11 mouse cellular contexts compared by ENCODE assay signal in genomic region chr11:61028211-61028950, GRCm38 (mm10). TPM values are rescaled to one million over a fixed set of nuclear protein-coding genes. Genes with fewer than 3 reads are reported as not detected.
A peak's percentile ranks its signal among the peaks of the same experiment; 100 is the strongest.
DNase-seq lines count a peak whose midpoint lies in the region; ATAC-seq and TF ChIP-seq lines count a peak whose summit lies in the region.
"Had no signal": no experiment of that assay in that cellular context is flagged by ENCODE, and none has a peak within 500 bp of the region (broad histone marks: within the 10 kb centered on the region; RNA-seq: fewer than 3 reads in every experiment).

No protein-coding gene starts in this region.

- H3K9ac ChIP-seq in midbrain, embryonic 11.5 days (ENCODE audit: low read length): no peak overlapping the region
- H3K9ac ChIP-seq in kidney, embryonic 16.5 days (replicated peaks; ENCODE audit: low read length): no peak overlapping the region
- no peak overlapping the region for H3K9ac ChIP-seq in stomach, postnatal 0 days (ENCODE audit: low read length)
- no peak overlapping the region for H3K9ac ChIP-seq in forebrain, embryonic 13.5 days
- H3K9ac ChIP-seq: lung, embryonic 15.5 days had no signal

- TF ChIP-seq CTCF in stomach, postnatal 0 days (IDR thresholded peaks at IDR 0.05; ENCODE audit: low read depth): no peak
- TF ChIP-seq CTCF in layer of hippocampus, adult 2 months (conservative IDR thresholded peaks at IDR 0.05): no peak

- no peak for DNase-seq in midbrain, embryonic 10.5 days (ENCODE audit: low spot score)
- DNase-seq in midbrain, embryonic 11.5 days (ENCODE audit: low spot score, missing footprints): no peak
- DNase-seq in embryo, embryonic 11 days: peak; percentile 59
- no peak for DNase-seq in stomach, postnatal 0 days (ENCODE audit: low spot score)
- no peak for DNase-seq in layer of hippocampus, adult 8-10 months (ENCODE audit: low spot score in 2 of 2)
- DNase-seq in layer of hippocampus, adult 2 months (ENCODE audit: low spot score in 2 of 2): no peak
- DNase-seq: thymus, adult 18-20 months had no signal

- peaks cover 14% of the 10 kb centered on the region for H3K4me1 ChIP-seq in midbrain, embryonic 10.5 days
- no peaks in the 10 kb centered on the region for H3K4me1 ChIP-seq in midbrain, embryonic 11.5 days (ENCODE audit: control insufficient read depth, insufficient read depth, low read length)
- peaks cover 8% of the 10 kb centered on the region for H3K4me1 ChIP-seq in kidney, embryonic 16.5 days (ENCODE audit: insufficient read depth, low read length)
- no peaks in the 10 kb centered on the region for H3K4me1 ChIP-seq in stomach, postnatal 0 days (replicated peaks; ENCODE audit: control insufficient read depth, insufficient read depth)
- H3K4me1 ChIP-seq in forebrain, embryonic 13.5 days: peaks cover 6% of the 10 kb centered on the region; the same call in 1 of the 2 replicates
- H3K4me1 ChIP-seq: lung, embryonic 15.5 days had no signal

- no peaks in the 10 kb centered on the region for H3K36me3 ChIP-seq in midbrain, embryonic 10.5 days
- no peaks in the 10 kb centered on the region for H3K36me3 ChIP-seq in midbrain, embryonic 11.5 days (ENCODE audit: control insufficient read depth, insufficient read depth, low read length)
- no peaks in the 10 kb centered on the region for H3K36me3 ChIP-seq in kidney, embryonic 16.5 days (ENCODE audit: insufficient read depth, low read length)
- no peaks in the 10 kb centered on the region for H3K36me3 ChIP-seq in stomach, postnatal 0 days (ENCODE audit: control insufficient read depth, insufficient read depth, low read length)
- H3K36me3 ChIP-seq in forebrain, embryonic 13.5 days (ENCODE audit: poor library complexity, severe bottlenecking): no peaks in the 10 kb centered on the region
- H3K36me3 ChIP-seq: lung, embryonic 15.5 days had no signal

- ATAC-seq in midbrain, embryonic 11.5 days (ENCODE audit: low FRiP score): no peak
- peak; percentile 36; the same call in 1 of the 2 replicates for ATAC-seq in kidney, embryonic 16.5 days (ENCODE audit: low FRiP score, low TSS enrichment)
- ATAC-seq in stomach, postnatal 0 days (ENCODE audit: low FRiP score, low TSS enrichment): peak; percentile 36; the same call in 1 of the 2 replicates
- ATAC-seq in forebrain, embryonic 13.5 days: no peak

- no peak for TF ChIP-seq EP300 in stomach, postnatal 0 days (optimal IDR thresholded peaks at IDR 0.05)

- peak overlapping the region; percentile 58 for H3K27ac ChIP-seq in midbrain, embryonic 10.5 days (replicated peaks)
- no peak overlapping the region for H3K27ac ChIP-seq in midbrain, embryonic 11.5 days (ENCODE audit: low read depth, low read length)
- no peak overlapping the region for H3K27ac ChIP-seq in kidney, embryonic 16.5 days (ENCODE audit: low read length)
- H3K27ac ChIP-seq in stomach, postnatal 0 days (replicated peaks): no peak overlapping the region
- no peak overlapping the region for H3K27ac ChIP-seq in forebrain, embryonic 13.5 days
- no peak overlapping the region for H3K27ac ChIP-seq in layer of hippocampus, adult 2 months
- H3K27ac ChIP-seq: lung, embryonic 15.5 days had no signal

- no peak overlapping the region for H3K4me2 ChIP-seq in midbrain, embryonic 11.5 days
- no peak overlapping the region for H3K4me2 ChIP-seq in kidney, embryonic 16.5 days (replicated peaks; ENCODE audit: low read depth, low read length)
- H3K4me2 ChIP-seq in stomach, postnatal 0 days (replicated peaks; ENCODE audit: low read depth): no peak overlapping the region
- no peak overlapping the region for H3K4me2 ChIP-seq in forebrain, embryonic 13.5 days
- H3K4me2 ChIP-seq: lung, embryonic 15.5 days had no signal

- WGBS in midbrain, embryonic 10.5 days: 77% methylated on average over 11 of the region's 11 CpGs
- 76% methylated on average over 11 of the region's 11 CpGs for WGBS in midbrain, embryonic 11.5 days
- whole genome bisulfite sequencing in kidney, embryonic 16.5 days: 44% methylated on average over 11 of the region's 11 CpGs
- 55% methylated on average over 11 of the region's 11 CpGs for WGBS in stomach, postnatal 0 days
- 78% methylated on average over 11 of the region's 11 CpGs for WGBS in forebrain, embryonic 13.5 days

- H3K27me3 ChIP-seq in midbrain, embryonic 10.5 days (ENCODE audit: low read depth, poor library complexity, severe bottlenecking): peaks cover 35% of the 10 kb centered on the region
- H3K27me3 ChIP-seq in midbrain, embryonic 11.5 days (ENCODE audit: control insufficient read depth, insufficient read depth, low read length): peaks cover 14% of the 10 kb centered on the region
- peaks cover 16% of the 10 kb centered on the region for H3K27me3 ChIP-seq in kidney, embryonic 16.5 days (ENCODE audit: insufficient read depth, low read length)
- peaks cover 5% of the 10 kb centered on the region; the same call in 1 of the 2 replicates for H3K27me3 ChIP-seq in stomach, postnatal 0 days (ENCODE audit: control insufficient read depth, insufficient read depth, low read length)
- H3K27me3 ChIP-seq in forebrain, embryonic 13.5 days: peaks cover 29% of the 10 kb centered on the region

- H3K4me3 ChIP-seq in midbrain, embryonic 10.5 days: no peak overlapping the region
- no peak overlapping the region for H3K4me3 ChIP-seq in midbrain, embryonic 11.5 days (ENCODE audit: low read depth, low read length)
- no peak overlapping the region for H3K4me3 ChIP-seq in kidney, embryonic 16.5 days (ENCODE audit: low read length)
- no peak overlapping the region for H3K4me3 ChIP-seq in stomach, postnatal 0 days (ENCODE audit: low read depth, low read length)
- no peak overlapping the region for H3K4me3 ChIP-seq in forebrain, embryonic 13.5 days
- H3K4me3 ChIP-seq in layer of hippocampus, adult 2 months: no peak overlapping the region
- H3K4me3 ChIP-seq: lung, embryonic 15.5 days had no signal

- no peaks in the 10 kb centered on the region for H3K9me3 ChIP-seq in midbrain, embryonic 10.5 days (replicated peaks)
- H3K9me3 ChIP-seq in midbrain, embryonic 11.5 days (ENCODE audit: control insufficient read depth, low read length): no peaks in the 10 kb centered on the region
- H3K9me3 ChIP-seq in kidney, embryonic 16.5 days (ENCODE audit: low read length): no peaks in the 10 kb centered on the region
- no peaks in the 10 kb centered on the region for H3K9me3 ChIP-seq in stomach, postnatal 0 days (ENCODE audit: control insufficient read depth, low read length)
- H3K9me3 ChIP-seq in forebrain, embryonic 13.5 days (replicated peaks): no peaks in the 10 kb centered on the region
- H3K9me3 ChIP-seq: lung, embryonic 15.5 days had no signal

RNA-seq across cellular contexts. Expression of gene Kcnj12, which starts 6.0 kb away (rescaled TPM):
- polyA plus RNA-seq in midbrain, embryonic 10.5 days (2016; fragmentation: Nextera tagmentation; extraction: Ambion mirVana): 0.53 and 0.62 TPM in 2 replicates
- 0.16 and 0.33 TPM in 2 replicates for polyA plus RNA-seq in midbrain, embryonic 11.5 days (2014; fragmentation: Nextera tagmentation; extraction: Ambion mirVana)
- polyA plus RNA-seq in kidney, embryonic 16.5 days (2015; fragmentation: Nextera tagmentation; extraction: Ambion mirVana): 0.30 and 0.32 TPM in 2 replicates
- polyA plus RNA-seq in stomach, postnatal 0 days (2015; fragmentation: Nextera tagmentation; extraction: Ambion mirVana): 0.59 and 0.77 TPM in 2 replicates
- 0.28 and 0.39 TPM in 2 replicates for polyA plus RNA-seq in forebrain, embryonic 13.5 days (2015; fragmentation: Nextera tagmentation; extraction: Ambion mirVana)
- total RNA-seq in layer of hippocampus, adult 8-10 months (2022): 1 to 10 TPM; 6.7 to 7.8 (median 7.4) TPM
- total RNA-seq in layer of hippocampus, adult 2 months (2021): 1 to 10 TPM; 5.2 to 7.4 TPM
- total RNA-seq: MEL had no signal

Comparison
In these comparisons a context has a peak if more than half of its experiments do, and no peak if none do; other contexts are left out.
1. ATAC-seq: peak in kidney, embryonic 16.5 days (single experiment) and stomach, postnatal 0 days (single experiment); none in midbrain, embryonic 11.5 days (single experiment) and forebrain, embryonic 13.5 days (single experiment).